Mouse (Mus musculus) erythroid progenitor cell, adult 5-6 weeks (primary cell): ENCODE data around the gene Scamp5. TPM values are rescaled to one million over a fixed set of nuclear protein-coding genes. Genes with fewer than 3 reads are reported as not detected.

ENCODE experiments used
- ATAC-seq: replicated peaks from 2 replicates; pipeline ENCODE4 v1.8.0; 2016; ENCODE audit warnings: moderate number of reproducible peaks, mild to moderate bottlenecking, moderate TSS enrichment, inconsistent platforms; ENCODE audit not compliant: poor library complexity, low FRiP score, severe bottlenecking
- total RNA-seq, 2 experiments: library from RNA; stranded (forward) in 1 of 2; stranded (reverse) in 1 of 2; fragments of 150-400 nt in 1 of 2; fragments of 186-747, 209-891 nt in 1 of 2; gene quantifications; 2 replicates each; pipeline versions ENCODE4 v1.2.3 to v1.2.4; 2015 to 2017; ENCODE audit warnings: low replicate concordance in 2 of 2

Gene Scamp5
- 0.84 TPM in 1 of 2 replicates, not detected in the other for total RNA-seq (2015; ENCODE audit: low replicate concordance)
- 1.2 TPM in 2 replicates for total RNA-seq (2017; ENCODE audit: low replicate concordance)

DNA sequence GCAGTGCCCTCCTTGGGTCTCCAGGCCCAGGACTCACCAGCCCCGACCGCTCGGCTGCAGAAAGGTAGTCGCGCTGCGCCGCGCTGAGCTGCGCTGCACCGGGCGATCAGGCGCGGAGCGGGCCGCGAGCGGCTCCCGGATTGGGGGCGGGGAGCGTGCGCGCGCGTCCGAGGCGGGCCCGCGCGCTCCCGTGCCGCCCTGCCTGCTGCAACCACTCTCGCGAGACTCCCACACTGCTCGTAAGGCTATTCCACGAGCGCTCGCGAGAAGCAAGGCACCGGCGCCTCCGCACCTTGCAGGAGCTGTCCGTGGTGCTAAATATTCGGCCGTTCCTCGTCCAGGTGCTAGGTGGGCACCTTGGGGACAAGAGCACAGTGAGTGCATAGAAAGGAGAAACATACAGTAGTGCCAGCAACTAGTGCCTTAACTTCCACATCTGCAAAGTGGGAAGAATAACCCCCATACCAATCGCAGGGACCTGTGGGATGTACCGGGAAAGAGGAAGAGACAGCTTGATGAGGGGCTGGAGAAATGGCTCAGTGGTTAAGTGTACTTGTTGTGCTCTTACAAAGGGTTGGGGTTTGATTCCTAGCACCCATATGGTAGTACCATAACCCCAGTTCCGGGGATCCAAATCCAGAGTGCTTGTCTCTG lies at the start of gene Scamp5:
Scamp5 (minus strand) TSS at position 165 of the 654 bp plus-strand sequence.
- ATAC-seq: no peak

DNA sequence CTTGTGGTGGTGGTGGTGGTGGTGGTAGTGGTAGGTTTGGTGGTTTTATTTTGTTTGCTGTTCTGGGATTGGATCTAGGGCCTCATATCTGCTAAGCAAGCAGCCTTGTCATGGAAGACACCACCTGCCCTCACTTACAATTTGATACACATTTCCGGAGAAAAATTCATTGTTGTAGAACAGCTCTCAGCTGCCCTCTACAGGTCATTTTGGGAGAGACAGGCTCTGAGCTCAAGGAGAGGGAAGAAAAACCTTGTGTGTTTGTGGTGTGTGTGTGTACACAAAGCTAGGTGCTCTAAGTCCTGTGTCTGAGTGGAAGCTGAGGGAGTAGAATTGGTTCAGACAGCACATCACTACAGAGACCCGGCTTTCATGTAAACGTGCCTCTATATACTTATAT lies 49.3 kb upstream of the Scamp5 start:
- 0 out of 2 replicates have a peak, but pooled peaks have one; percentile 37 for ATAC-seq

- ATAC-seq: no peak
Observed at GRCm38 (mm10) chr9:57510577-57510976, 42.7 kb upstream of the Scamp5 start.

GRCm38 (mm10) chr9:57505700-57506099 lies 37.8 kb upstream of the Scamp5 start:
- peak; percentile 95 for ATAC-seq

DNA sequence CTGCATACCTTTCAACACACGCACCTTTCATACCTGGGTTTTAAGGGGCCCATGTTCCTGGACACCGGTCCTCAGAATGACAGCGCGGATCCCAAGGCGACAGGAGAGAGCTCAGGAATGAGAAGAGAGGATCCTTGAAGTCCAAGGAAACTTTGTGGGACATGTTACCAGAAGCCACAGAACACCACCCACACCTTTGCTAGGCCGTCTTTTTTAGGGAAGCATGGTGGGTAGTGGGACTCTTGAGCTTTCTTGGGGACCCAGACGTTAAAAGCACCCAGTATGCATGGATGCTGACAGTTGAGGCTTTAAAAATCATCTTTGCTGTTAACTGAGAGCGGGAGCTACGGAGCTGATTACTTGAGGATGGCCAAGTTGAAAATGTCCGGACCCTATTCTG lies 37.0 kb upstream of the Scamp5 start:
- no peak for ATAC-seq

- ATAC-seq: 0 out of 2 replicates have a peak, but pooled peaks have one; percentile 40
Observed at GRCm38 (mm10) chr9:57504381-57504700, 36.5 kb upstream of the Scamp5 start.

DNA sequence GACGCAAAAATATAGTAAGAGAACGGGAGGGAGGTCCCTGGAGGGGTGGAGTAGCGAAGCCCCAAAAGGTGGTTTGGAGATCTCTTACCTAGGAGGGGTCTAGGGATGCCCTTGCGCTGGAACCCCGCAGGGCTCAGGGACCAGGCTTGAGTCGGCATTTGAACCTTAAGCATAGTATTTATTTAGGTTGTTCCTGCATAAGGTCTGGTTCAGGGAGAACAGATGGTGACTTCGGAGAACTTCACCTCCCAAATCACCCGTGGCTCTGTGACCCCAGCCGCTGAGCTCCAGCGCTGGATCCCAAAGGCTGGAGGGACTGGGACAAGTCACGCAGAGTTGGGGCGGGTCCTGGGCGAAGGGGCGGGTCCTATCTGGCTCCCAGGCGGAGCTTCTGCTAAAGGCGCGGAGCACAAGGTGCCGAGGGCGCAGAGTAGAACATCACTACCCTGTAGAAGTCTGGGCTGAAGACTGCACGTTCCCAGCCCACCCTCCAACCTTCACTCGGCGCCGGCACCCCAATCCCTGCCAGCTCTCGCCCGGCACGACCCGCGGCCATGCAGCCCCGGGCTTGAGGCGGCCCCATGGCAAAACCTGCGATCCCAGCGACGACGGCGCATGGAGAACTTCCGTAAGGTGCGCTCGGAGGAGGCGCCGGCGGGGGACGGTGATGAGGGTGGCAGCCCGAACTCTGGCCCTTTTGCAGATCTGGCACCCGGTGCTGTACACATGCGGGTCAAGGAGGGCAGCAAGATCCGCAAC lies 35.9 kb upstream of the Scamp5 start, which contains the start of gene Rpp25:
Rpp25 (plus strand) TSS at position 405 of the 759 bp plus-strand sequence.
- 0 out of 2 replicates have a peak, but pooled peaks have one; percentile 31 for ATAC-seq

- ATAC-seq: no peak
Observed at GRCm38 (mm10) chr9:57502911-57503621, 35.2 kb upstream of the Scamp5 start.

DNA sequence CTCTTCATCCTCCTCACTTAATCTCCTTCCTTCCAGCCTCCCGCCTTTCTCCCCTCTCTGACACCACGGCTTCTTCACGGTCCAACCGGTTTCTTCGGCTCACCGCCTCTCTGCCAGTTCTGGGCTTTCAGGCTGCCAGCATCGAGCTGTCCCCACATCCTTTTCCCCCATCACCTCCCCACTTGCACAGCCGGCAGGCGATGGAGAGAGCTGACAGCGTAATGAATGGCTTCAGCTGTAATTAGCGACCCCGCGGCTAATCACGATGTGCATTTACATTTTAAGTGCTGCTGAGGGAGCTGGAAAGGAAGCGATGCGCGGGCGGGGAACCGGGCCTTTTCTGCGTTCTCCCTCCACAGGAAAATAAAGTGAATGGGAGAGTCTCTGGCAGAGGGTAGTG lies 34.0 kb upstream of the Scamp5 start:
- ATAC-seq: no peak

DNA sequence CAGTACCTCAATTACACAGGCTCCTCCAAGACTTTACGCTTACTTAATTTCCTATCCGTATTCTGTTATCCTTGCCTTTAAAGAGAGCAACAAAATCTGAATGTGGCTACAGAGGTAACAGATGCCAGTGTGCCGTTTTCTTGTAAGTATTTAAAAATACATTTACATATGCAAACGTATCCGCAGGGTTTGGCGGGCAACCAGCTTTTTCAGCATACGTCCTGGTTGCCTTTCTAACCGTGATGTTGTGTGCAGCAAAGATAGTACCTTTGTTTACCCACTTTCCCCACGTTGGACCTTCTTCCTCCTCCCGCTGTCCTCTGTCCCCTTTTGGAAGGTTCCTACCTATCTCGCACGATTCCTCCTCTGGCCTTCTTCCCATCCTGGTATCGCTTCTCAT lies 33.6 kb upstream of the Scamp5 start:
- ATAC-seq: no peak

- ATAC-seq: no peak
Observed at GRCm38 (mm10) chr9:57498536-57498935, 30.7 kb upstream of the Scamp5 start.

- ATAC-seq: no peak
Observed at GRCm38 (mm10) chr9:57497236-57497635, 29.4 kb upstream of the Scamp5 start.

DNA sequence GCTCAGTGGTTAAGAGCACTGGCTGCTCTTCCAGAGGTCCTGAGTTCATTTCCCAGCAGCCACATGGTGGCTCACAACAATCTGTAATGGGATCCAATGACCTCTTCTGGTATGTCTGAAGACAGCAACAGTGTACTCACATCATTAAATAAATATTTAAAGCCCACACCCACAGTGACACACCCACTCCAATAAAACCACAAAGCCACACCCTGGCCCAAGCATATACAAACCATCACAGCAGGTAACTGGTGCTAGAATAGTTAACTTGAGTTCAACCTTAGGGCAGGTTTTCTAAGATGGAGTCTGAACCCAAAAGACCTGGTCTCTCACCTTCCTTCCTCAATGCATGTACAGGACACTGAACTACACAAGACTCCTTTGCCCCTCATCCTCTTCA lies 27.1 kb upstream of the Scamp5 start:
- ATAC-seq: no peak

GRCm38 (mm10) chr9:57493532-57493931 lies 25.7 kb upstream of the Scamp5 start:
- no peak for ATAC-seq

DNA sequence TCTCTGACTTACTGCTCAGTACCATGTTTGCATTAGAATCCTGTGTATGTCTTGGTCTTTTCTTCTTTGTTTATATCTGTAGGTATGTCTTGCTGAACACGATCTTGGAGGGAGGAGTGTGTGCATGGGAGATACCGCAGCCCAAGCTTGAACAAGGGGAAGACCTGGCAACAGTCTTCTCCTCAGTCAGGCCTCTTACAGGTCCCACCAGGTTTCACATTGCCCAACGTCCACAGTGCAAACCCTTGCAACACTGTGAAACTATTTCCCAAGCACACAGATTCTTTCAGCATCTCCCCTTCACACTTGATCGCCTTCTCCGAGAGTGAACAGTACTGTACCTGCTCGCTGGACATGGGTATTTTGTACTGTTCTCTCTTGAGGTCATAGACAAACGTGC lies 19.9 kb upstream of the Scamp5 start:
- no peak for ATAC-seq

GRCm38 (mm10) chr9:57485774-57486173 lies 17.9 kb upstream of the Scamp5 start:
- peak; percentile 87 for ATAC-seq

- no peak for ATAC-seq
Observed at GRCm38 (mm10) chr9:57468914-57469313, 1.1 kb upstream of the Scamp5 start.

DNA sequence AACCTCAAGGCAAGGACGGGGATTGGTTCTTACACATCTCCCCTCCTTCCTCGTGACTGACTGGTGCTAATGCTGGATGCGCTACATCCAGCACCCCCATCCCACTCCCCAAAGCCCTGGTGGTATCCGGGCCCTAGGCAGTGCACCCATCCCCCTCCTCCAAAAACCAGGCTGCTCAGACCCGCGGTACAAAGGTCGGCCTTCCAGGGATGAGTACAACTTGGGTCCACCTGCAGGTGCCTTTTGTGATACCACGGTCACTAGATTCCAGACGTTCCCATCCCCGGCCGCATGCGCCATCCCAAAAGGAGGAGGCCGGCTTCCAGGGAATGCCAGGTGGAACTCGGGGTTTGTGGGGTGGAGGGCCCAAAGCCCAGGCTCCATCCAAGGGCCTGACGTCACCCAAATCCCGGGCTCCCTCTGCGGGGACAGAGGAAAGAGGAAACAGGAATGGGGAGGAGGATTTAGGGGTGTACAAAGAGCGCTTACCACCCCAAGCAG lies 539 bp downstream of the Scamp5 start:
- ATAC-seq: no peak

GRCm38 (mm10) chr9:57466101-57466500 lies 1.8 kb downstream of the Scamp5 start:
- no peak for ATAC-seq

DNA sequence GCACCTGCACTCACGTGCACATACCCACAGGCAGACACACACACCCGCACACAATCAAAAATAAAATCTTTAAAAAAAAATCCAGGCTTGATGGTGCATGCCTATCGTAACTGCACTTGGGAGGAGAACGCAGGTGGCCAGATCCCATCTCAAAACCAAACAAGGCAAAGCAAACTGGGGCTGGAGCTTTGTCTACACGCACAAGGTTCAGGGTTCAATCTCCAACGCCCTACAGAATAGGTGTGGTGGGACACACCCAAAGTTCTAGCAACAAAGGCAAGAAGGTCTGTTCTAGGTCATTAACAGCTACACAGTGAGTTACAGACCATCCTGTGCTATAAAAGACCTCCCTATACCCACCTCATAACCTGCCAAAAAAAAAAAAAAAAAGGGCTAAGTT lies 5.0 kb downstream of the Scamp5 start:
- no peak for ATAC-seq
